Mouse (Mus musculus) myocyte (in vitro differentiated cells): ENCODE measurements at regions not wholly inside any gene's neighbourhood (a gene's known extent, or its start where the extent isn't known, plus 50 kb on each side); places are given as distances from the start of the nearest gene placed in this dataset.

Source experiments
- CEBPB ChIP-seq: IDR thresholded peaks from 2 replicates; pipeline ENCODE4 v1.6.1; 2011; ENCODE audit warnings: mild to moderate bottlenecking, moderate library complexity; ENCODE audit not compliant: poor library complexity, insufficient read depth, severe bottlenecking
- E2F4 ChIP-seq: IDR thresholded peaks from one replicate; pipeline ENCODE4 v1.6.1; 2011; ENCODE audit warnings: mild to moderate bottlenecking, control low read depth, moderate library complexity; ENCODE audit not compliant: insufficient read depth
- MAX ChIP-seq: IDR thresholded peaks from one replicate; pipeline ENCODE4 v1.6.1; 2011; ENCODE audit warnings: low read depth, mild to moderate bottlenecking, control low read depth
- MYOD1 ChIP-seq, 3 experiments: IDR thresholded peaks; one replicate each; pipeline ENCODE4 v1.6.1; 2011; ENCODE audit warnings: control low read depth in 2 of 3, low read depth in 2 of 3, mild to moderate bottlenecking in 2 of 3, moderate library complexity in 1 of 3; ENCODE audit not compliant: insufficient read length in 2 of 3, control insufficient read depth in 1 of 3
- MYOG ChIP-seq, 3 experiments: IDR thresholded peaks; one replicate each; pipeline ENCODE4 v1.6.1; 2011; ENCODE audit warnings: control low read depth in 2 of 3, low read depth in 2 of 3, mild to moderate bottlenecking in 2 of 3; ENCODE audit not compliant: insufficient read length in 2 of 3, control insufficient read depth in 1 of 3, insufficient read depth in 1 of 3
- POLR2A ChIP-seq: IDR thresholded peaks from one replicate; pipeline ENCODE4 v1.6.1; 2011; ENCODE audit warnings: low read depth, mild to moderate bottlenecking, control low read depth, moderate library complexity; ENCODE audit not compliant: insufficient read length
- POLR2AphosphoS2 ChIP-seq: IDR thresholded peaks from one replicate; pipeline ENCODE4 v1.6.1; 2011; ENCODE audit warnings: low read depth, control low read depth; ENCODE audit not compliant: insufficient read length
- SRF ChIP-seq: IDR thresholded peaks from one replicate; pipeline ENCODE4 v1.6.1; 2011; ENCODE audit warnings: low read depth; ENCODE audit not compliant: control insufficient read depth, insufficient read length
- TCF12 ChIP-seq: IDR thresholded peaks from one replicate; pipeline ENCODE4 v1.6.1; 2011; ENCODE audit warnings: mild to moderate bottlenecking, control low read depth; ENCODE audit not compliant: poor library complexity, insufficient read depth, severe bottlenecking
- USF1 ChIP-seq: IDR thresholded peaks from one replicate; pipeline ENCODE4 v1.6.1; 2011; ENCODE audit warnings: low read depth, mild to moderate bottlenecking, control low read depth, moderate library complexity

- TF ChIP-seq POLR2A (no peak), POLR2AphosphoS2 (no peak), TCF12 (no peak), USF1 (no peak), E2F4 (no peak), MAX (no peak), MYOD1 (IDR thresholded peaks at IDR 0.05; ENCODE audit: control insufficient read depth in 1 of 3, insufficient read length in 2 of 3, low read depth in 2 of 3) (no peak), CEBPB (no peak), MYOG (IDR thresholded peaks at IDR 0.05; ENCODE audit: control insufficient read depth in 1 of 3, insufficient read depth in 1 of 3, insufficient read length in 2 of 3, low read depth in 2 of 3) (no peak), SRF (no peak)
These were observed 187.3 kb downstream of the Tmem132e start for GRCm38 (mm10) chr11:82576019-82576418.
